Mouse (Mus musculus) erythroblast, embryonic 14.5 days (primary cell): ENCODE results near the gene Olfr522. TPM values are rescaled to one million over a fixed set of nuclear protein-coding genes. Genes with fewer than 3 reads are reported as not detected.

Source experiments
- H3K27me3 ChIP-seq: 2 replicates; pipeline ENCODE4 v1.6.1; 2012; ENCODE audit warnings: inconsistent platforms; ENCODE audit not compliant: control insufficient read depth
- H3K36me3 ChIP-seq: 2 replicates; pipeline ENCODE4 v1.6.1; 2012; ENCODE audit warnings: mild to moderate bottlenecking, inconsistent platforms; ENCODE audit not compliant: control insufficient read depth
- H3K4me1 ChIP-seq: 2 replicates; pipeline ENCODE4 v1.6.1; 2012; ENCODE audit warnings: inconsistent platforms; ENCODE audit not compliant: control insufficient read depth
- H3K4me3 ChIP-seq: replicated peaks from 2 replicates; pipeline ENCODE3; 2012; ENCODE audit warnings: moderate library complexity, mild to moderate bottlenecking, inconsistent platforms
- H3K9me3 ChIP-seq: 2 replicates; pipeline ENCODE4 v1.6.1; 2012; ENCODE audit warnings: low read length, inconsistent platforms, mixed read lengths; ENCODE audit not compliant: control insufficient read depth
- GATA1 ChIP-seq: IDR thresholded peaks from 2 replicates; pipeline ENCODE4 v1.6.1; 2012; ENCODE audit warnings: low read length, inconsistent platforms, mixed read lengths
- TAL1 ChIP-seq: IDR thresholded peaks from 3 replicates; pipeline ENCODE4 v1.6.1; 2012; ENCODE audit warnings: low read length, inconsistent platforms, mixed read lengths
- polyA plus RNA-seq: library from polyadenylated mRNA; stranded (reverse); fragments of >175 nt; gene quantifications from 2 replicates; pipeline ENCODE4 v1.2.3, GENCODE M21; 2012

Gene Olfr522
- polyA plus RNA-seq, 1 experiment = not detected

DNA sequence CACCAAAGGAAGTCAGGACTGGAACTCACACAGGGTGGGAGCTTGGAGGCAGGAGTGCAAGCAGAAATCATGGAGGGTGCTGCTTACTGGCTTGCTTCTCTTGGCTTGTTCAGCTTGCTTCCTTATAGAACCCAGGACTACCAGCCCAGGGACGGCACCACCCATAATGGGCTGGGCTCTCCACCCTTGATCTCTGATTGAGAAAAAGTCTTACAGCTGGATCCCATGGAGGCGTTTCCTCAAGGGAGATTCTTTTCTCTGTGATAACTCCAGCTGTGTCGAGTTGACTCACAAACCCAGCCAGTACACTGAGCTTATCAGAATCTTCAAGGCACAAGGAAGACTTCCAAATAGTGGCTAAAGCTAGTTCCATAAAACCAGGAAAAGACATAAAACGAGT is 41.8 kb downstream of the Olfr522 start:
- Histone ChIP-seq H3K4me3 (no peak overlapping the region), H3K27me3 (no peaks in the 10 kb centered on the region), H3K9me3 (no peaks in the 10 kb centered on the region), H3K4me1 (peaks cover 31% of the 10 kb centered on the region), H3K36me3 (no peaks in the 10 kb centered on the region)
- no peak for TF ChIP-seq GATA1
- no peak for TF ChIP-seq TAL1

DNA sequence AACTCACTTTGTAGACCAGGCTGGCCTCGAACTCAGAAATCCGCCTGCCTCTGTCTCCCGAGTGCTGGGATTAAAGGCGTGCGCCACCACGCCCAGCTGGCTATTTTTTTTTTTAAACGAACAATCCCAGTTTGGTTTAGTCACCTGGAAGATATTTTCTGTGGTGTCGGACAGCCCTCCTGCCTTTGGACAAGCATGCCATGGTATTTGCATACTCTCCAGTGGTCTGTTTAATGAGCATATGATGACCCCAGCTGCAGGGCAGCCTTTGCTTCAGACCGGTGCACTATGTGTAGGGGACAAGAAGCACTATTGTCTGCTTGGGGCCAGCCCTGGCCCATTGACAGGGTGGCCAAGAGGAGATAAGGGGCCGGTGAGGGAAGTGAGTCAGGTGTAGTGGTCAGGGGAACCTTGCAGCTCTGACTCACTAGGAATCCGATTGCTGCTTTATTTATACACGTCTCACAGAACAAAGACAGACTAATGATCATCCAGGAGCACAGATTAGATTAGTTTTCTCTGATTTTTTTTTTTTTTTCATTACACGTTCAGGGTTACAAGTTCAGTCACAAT is 43.1 kb downstream of the Olfr522 start:
- Histone ChIP-seq H3K4me3 (no peak overlapping the region), H3K36me3 (no peaks in the 10 kb centered on the region), H3K27me3 (no peaks in the 10 kb centered on the region), H3K9me3 (no peaks in the 10 kb centered on the region), H3K4me1 (peaks cover 33% of the 10 kb centered on the region)
- TF ChIP-seq GATA1 = no peak

DNA sequence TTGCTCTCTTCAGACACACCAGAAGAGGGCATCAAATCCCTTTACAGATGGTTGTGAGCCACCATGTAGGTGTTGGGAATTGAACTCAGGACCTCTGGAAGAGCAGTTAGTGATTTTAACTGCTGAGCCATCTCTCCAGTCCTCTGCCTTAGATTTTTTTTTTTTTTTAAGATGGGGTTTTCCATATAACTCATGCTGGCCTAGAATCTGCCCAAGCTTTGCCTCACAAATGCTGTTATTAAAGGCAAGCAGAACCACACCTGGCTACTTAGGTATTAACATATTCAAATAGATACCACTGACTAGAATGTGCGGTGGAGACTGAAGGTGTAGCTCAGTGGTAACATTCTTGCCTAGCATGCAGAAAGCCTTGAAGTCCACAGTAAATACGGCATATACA is 44.1 kb downstream of the Olfr522 start:
- TF ChIP-seq TAL1 (no peak), GATA1 (no peak)
- H3K4me3 ChIP-seq = no peak overlapping the region
- no peaks in the 10 kb centered on the region for H3K27me3 ChIP-seq
- no peaks in the 10 kb centered on the region for H3K36me3 ChIP-seq
- peaks cover 35% of the 10 kb centered on the region for H3K4me1 ChIP-seq
- H3K9me3 ChIP-seq = no peaks in the 10 kb centered on the region

DNA sequence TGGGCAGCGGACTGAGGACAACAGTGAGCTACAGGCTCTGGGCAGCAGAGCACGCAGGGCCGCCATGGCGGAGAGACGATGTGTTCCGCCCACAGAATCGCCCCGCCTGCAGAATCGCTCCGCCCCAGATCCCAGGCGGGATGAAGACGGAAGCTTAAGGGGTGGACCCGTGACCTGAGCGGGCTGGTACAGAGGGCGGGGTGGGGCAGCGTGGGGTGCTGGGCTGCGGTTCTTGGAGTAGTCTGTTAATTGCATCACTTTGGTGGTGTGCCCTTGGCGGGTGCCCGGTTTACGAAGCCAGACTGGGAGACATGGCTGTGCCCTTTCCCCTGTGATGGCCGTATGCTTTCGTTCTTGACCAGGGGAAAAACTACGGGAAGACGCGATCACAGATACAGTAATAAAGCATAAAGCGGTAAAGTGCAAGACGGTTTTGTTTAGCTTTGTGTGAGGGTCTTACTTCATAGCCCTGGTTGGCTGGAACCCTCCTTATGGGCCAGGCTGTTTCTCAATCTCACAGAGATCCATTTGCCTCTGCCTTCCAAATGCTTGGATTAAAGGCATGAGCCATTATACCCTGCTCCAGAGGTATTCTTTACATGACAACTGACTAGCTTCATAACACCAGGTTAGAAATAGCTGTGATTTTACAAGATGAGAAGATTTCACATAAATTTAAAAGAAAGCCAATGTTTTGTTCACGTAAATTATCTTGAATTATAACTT is 48.1 kb downstream of the Olfr522 start, which contains the start of gene Echs1:
TSS of gene Echs1 (minus strand) at position 148 of the 726 bp plus-strand sequence.
- TF ChIP-seq GATA1 = no peak
- TF ChIP-seq TAL1 = no peak

DNA sequence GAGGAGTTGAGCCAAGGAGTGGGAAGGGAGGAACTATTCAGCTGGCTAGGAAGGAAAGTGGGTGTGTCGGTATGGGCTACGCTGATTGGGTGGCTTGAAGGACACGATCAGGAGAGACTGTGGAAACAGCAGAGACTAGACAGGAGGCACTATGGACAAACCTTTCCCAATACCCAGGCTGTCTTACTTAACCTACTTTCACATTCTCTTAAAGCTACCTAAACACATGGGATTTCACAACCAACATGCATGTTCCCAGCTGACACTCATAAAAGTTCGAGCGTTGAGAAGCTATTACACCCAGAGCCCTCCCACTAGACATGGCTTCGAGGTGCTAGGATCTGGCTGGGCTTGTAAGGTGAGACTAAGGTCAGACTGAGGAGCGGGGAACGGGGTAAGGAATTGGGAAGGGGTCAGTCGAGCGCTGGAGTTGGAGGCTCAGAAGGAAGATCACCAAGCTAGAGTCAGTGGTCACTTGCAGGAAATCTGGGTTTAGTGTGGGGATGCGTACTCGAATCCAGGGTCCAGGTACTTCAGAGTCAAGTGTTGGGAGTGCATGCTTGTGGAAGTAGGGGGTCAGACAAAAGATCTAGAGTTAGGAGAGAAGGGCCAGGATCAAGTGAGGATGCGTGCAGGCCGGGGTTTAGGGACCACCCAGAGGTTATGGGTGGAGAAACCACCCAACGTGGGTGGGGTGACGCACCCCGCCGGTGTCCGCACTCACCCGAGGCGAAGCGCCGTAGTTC is 48.8 kb downstream of the Olfr522 start, which contains the start of gene Paox:
TSS of gene Paox (plus strand) at position 217 of the 746 bp plus-strand sequence.
- TF ChIP-seq TAL1 = no peak
- TF ChIP-seq GATA1 = no peak
- peaks cover 19% of the 10 kb centered on the region for H3K36me3 ChIP-seq
- H3K9me3 ChIP-seq = no peaks in the 10 kb centered on the region
- peak within 1 kb of the TSS; percentile 90 for H3K4me3 ChIP-seq
- peaks cover 23% of the 10 kb centered on the region for H3K4me1 ChIP-seq
- no peaks in the 10 kb centered on the region for H3K27me3 ChIP-seq

More for the DNA sequence above, 48.1 kb downstream of the Olfr522 start, which contains the start of gene Echs1:
- no peaks in the 10 kb centered on the region for H3K27me3 ChIP-seq
- H3K4me3 ChIP-seq = peak within 1 kb of the TSS; percentile 90
- peaks cover 25% of the 10 kb centered on the region for H3K4me1 ChIP-seq
- H3K9me3 ChIP-seq = no peaks in the 10 kb centered on the region
- H3K36me3 ChIP-seq = peaks cover 14% of the 10 kb centered on the region

DNA sequence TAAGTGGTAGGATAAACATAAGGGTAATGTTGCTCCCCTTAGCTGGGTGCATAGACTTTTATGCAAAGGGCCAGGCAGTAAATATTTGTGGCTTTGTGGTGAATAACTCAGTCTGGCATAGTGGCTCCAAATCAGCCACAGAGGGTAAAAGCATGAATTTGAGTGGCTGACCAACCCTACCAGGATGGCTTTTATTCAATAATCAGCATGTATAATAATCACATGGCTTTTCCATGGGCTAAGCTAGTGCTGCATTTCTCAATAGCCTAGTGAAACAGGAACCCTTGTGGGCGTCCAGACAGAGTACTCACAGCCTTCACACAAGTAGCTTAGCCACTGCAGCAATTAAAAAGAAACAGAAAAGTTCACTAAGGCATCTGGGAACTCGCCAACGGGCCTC is 52.6 kb downstream of the Olfr522 start:
- TF ChIP-seq GATA1 = no peak
- no peak for TF ChIP-seq TAL1
- Histone ChIP-seq H3K9me3 (no peaks in the 10 kb centered on the region), H3K4me3 (no peak overlapping the region), H3K4me1 (peaks cover 19% of the 10 kb centered on the region), H3K27me3 (no peaks in the 10 kb centered on the region), H3K36me3 (peaks cover 50% of the 10 kb centered on the region)

Other genes starting within 250 kb of the Olfr522 start
- not detected in 2 replicates for gene Utf1, start 221.0 kb downstream of the Olfr522 start, polyA plus RNA-seq
- not detected in 2 replicates for gene 6430531B16Rik, start 186.0 kb downstream of the Olfr522 start, polyA plus RNA-seq
- 0.05 and 0.21 TPM in 2 replicates for gene Adam8, start 172.2 kb downstream of the Olfr522 start, polyA plus RNA-seq
- gene Zfp511, start 128.4 kb downstream of the Olfr522 start, polyA plus RNA-seq = 4.2 and 4.6 TPM in 2 replicates
- gene Tubgcp2, start 128.1 kb downstream of the Olfr522 start, polyA plus RNA-seq = 1.0 and 1.5 TPM in 2 replicates
- not detected in 2 replicates for gene Msx3, start 115.7 kb downstream of the Olfr522 start, polyA plus RNA-seq
- 0.04 TPM in 1 of 2 replicates, not detected in the other for gene Caly, start 82.2 kb downstream of the Olfr522 start, polyA plus RNA-seq
- gene Prap1, start 71.4 kb downstream of the Olfr522 start, polyA plus RNA-seq = not detected in 2 replicates
- gene Fuom, start 62.3 kb downstream of the Olfr522 start, polyA plus RNA-seq = 1.0 and 2.8 TPM in 2 replicates
- 0.14 TPM in 1 of 2 replicates, not detected in the other for gene Paox, start 49.0 kb downstream of the Olfr522 start, polyA plus RNA-seq
- 0.14 and 0.39 TPM in 2 replicates for gene Echs1, start 48.3 kb downstream of the Olfr522 start, polyA plus RNA-seq
- 0.30 and 0.58 TPM in 2 replicates for gene Mtg1, start 27.2 kb downstream of the Olfr522 start, polyA plus RNA-seq
- not detected in 2 replicates for gene Sprn, start 9.9 kb downstream of the Olfr522 start, polyA plus RNA-seq
- gene Olfr523, start 8.5 kb upstream of the Olfr522 start, polyA plus RNA-seq = not detected in 2 replicates
- gene Olfr524, start 41.2 kb upstream of the Olfr522 start, polyA plus RNA-seq = 0.03 TPM in 1 of 2 replicates, not detected in the other
- gene Cd163l1, start 53.5 kb upstream of the Olfr522 start, polyA plus RNA-seq = not detected in 2 replicates
- not detected in 2 replicates for gene 5830411N06Rik, start 82.5 kb upstream of the Olfr522 start, polyA plus RNA-seq
- not detected in 2 replicates for gene Olfr525, start 156.1 kb upstream of the Olfr522 start, polyA plus RNA-seq
- gene Olfr527, start 169.3 kb upstream of the Olfr522 start, polyA plus RNA-seq = not detected in 2 replicates
- not detected in 2 replicates for gene Olfr60, start 196.9 kb upstream of the Olfr522 start, polyA plus RNA-seq
- not detected in 2 replicates for gene Olfr530, start 211.6 kb upstream of the Olfr522 start, polyA plus RNA-seq
- not detected in 2 replicates for gene Olfr531, start 238.2 kb upstream of the Olfr522 start, polyA plus RNA-seq